Mouse (Mus musculus) liver, embryonic 15.5 days (tissue): ENCODE data around the gene Wdr91. TPM values are rescaled to one million over a fixed set of nuclear protein-coding genes. Genes with fewer than 3 reads are reported as not detected.

Experiments used
- ATAC-seq: fragments of 200-750 bp; cut with Nextera tagmentation; 2 replicates; pipeline ENCODE4 v1.8.0; 2017; ENCODE audit warnings: moderate number of reproducible peaks, mild to moderate bottlenecking, moderate library complexity; ENCODE audit not compliant: insufficient read depth
- H3K27ac ChIP-seq: fragments of 300-500 bp; sonication (generic); replicated peaks from 2 replicates; pipeline ENCODE4 v1.5.1; 2015; ENCODE audit warnings: mild to moderate bottlenecking, inconsistent platforms
- H3K27me3 ChIP-seq: fragments of 300-500 bp; sonication (generic); 2 replicates; pipeline ENCODE4 v1.6.1; 2015; ENCODE audit warnings: mild to moderate bottlenecking, inconsistent platforms
- H3K36me3 ChIP-seq: fragments of 300-500 bp; sonication (generic); replicated peaks from 2 replicates; pipeline ENCODE4 v1.6.1; 2015; ENCODE audit warnings: moderate library complexity, mild to moderate bottlenecking, inconsistent platforms
- H3K4me1 ChIP-seq: fragments of 300-500 bp; sonication (generic); replicated peaks from 2 replicates; pipeline ENCODE4 v1.6.1; 2015; ENCODE audit warnings: inconsistent platforms
- H3K4me2 ChIP-seq: fragments of 300-500 bp; sonication (generic); 2 replicates; pipeline ENCODE4 v1.6.1; 2015; ENCODE audit warnings: moderate library complexity, mild to moderate bottlenecking, inconsistent platforms
- H3K4me3 ChIP-seq: fragments of 300-500 bp; sonication (generic); replicated peaks from 2 replicates; pipeline ENCODE4 v1.5.1; 2015; ENCODE audit warnings: mild to moderate bottlenecking, inconsistent platforms
- H3K9ac ChIP-seq: fragments of 300-500 bp; sonication (generic); 2 replicates; pipeline ENCODE4 v1.6.1; 2015; ENCODE audit warnings: moderate library complexity, mild to moderate bottlenecking, inconsistent platforms
- H3K9me3 ChIP-seq: fragments of 300-500 bp; sonication (generic); replicated peaks from 2 replicates; pipeline ENCODE4 v1.6.1; 2016; ENCODE audit warnings: inconsistent platforms
- WGBS: fragments of 180-500 bp; shearing (Covaris S2); methylation state at CpG from one replicate; pipeline ENCODE4 v1.1.7; 2015; ENCODE audit warnings: mixed read lengths; ENCODE audit not compliant: insufficient replicate concordance; 5-methylcytosine and 5-hydroxymethylcytosine counted together
- polyA plus RNA-seq: library from polyadenylated mRNA; unstranded; fragments of >200 nt; fragmentation: Nextera tagmentation; extraction: Ambion mirVana; gene quantifications from 2 replicates; pipeline ENCODE4 v1.2.1, GENCODE M21; 2015

Gene Wdr91
- polyA plus RNA-seq, 1 experiment from 2014 or later, result 10.2 TPM

DNA sequence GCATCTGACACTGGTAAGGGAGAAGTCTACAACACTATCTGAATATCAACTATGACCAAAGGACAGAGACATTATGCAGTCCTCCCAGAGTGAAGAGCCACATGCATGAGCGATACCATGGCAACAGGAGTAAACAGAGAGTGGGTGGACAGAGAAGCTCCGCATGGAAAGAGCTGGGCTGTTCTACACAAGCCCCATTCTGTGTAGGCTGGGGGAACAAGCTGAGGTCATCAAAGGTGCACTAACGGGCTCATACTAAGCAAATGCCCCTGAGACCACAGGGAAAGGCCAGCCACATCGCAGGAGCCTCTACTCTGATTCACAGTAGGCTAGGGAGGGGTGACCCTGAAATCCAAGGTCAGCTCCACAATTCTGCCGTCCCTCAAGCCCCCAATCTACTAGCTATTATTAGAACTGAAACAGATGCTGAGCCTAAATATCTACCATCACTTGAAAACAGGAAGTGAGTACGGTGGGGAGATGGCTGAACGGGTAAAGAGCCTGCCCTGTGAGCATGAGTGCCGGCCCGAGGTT, 8.7 kb downstream of the Wdr91 start:
- no peak for ATAC-seq
- WGBS, result 56% methylated on average over 9 of the region's 9 CpGs
- Histone ChIP-seq H3K9me3 (no peaks in the 10 kb centered on the region), H3K27me3 (no peaks in the 10 kb centered on the region), H3K9ac (no peak overlapping the region), H3K36me3 (peaks cover 97% of the 10 kb centered on the region), H3K27ac (no peak overlapping the region), H3K4me3 (no peak overlapping the region), H3K4me1 (peaks cover 46% of the 10 kb centered on the region), H3K4me2 (no peak overlapping the region)

DNA sequence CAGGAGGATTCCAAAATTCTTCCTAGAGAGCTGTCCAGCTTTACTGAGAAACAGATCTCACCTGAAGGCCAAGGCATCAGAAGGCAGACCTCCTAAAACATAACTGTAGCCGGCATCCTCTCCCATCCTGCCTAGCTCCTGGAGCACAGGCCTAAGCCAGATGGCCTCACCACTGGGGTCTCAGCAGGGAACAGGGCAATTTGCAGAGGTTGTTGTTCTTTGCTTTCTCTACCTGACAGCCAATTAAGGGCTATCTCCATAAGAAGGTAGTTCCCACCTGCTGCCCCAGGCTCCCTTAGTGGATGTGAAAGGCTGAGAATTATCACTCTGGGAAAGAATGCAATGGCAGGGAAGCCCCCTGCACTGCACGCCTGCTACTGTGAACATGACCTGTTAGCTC, 9.7 kb downstream of the Wdr91 start:
- no peak for ATAC-seq
- Histone ChIP-seq H3K4me2 (no peak overlapping the region), H3K36me3 (peaks cover 97% of the 10 kb centered on the region), H3K9ac (no peak overlapping the region), H3K27me3 (no peaks in the 10 kb centered on the region), H3K4me3 (no peak overlapping the region), H3K4me1 (peaks cover 36% of the 10 kb centered on the region), H3K27ac (no peak overlapping the region), H3K9me3 (no peaks in the 10 kb centered on the region)
- WGBS, result 82% methylated on average over 2 of the region's 2 CpGs

DNA sequence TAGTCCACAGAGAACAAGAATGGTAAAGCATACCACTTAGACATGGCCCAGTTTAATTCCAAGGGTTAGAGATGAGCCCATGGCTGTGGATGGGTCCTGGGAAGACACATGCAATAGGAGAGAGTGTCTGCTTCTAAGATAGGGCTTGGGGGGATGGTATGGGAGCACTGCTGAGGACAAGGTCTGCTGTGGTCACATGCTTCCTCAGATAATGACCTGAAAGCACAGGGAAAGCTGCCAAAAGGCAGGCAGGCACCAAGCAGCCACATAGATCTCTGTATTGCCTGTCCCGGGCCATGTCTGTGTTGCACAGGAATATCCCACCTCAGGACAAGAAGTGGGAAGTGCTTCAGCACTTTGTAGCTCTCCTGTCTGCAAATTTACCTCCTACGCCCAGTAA, 11.5 kb downstream of the Wdr91 start:
- H3K4me2 ChIP-seq, result no peak overlapping the region
- no peak overlapping the region for H3K4me3 ChIP-seq
- WGBS, result 40% methylated on average over 2 of the region's 2 CpGs
- H3K4me1 ChIP-seq, result peaks cover 34% of the 10 kb centered on the region
- no peaks in the 10 kb centered on the region for H3K27me3 ChIP-seq
- H3K27ac ChIP-seq, result no peak overlapping the region
- H3K9me3 ChIP-seq, result no peaks in the 10 kb centered on the region
- no peak overlapping the region for H3K9ac ChIP-seq
- ATAC-seq, result peak; percentile 41
- H3K36me3 ChIP-seq, result peaks cover 97% of the 10 kb centered on the region

DNA sequence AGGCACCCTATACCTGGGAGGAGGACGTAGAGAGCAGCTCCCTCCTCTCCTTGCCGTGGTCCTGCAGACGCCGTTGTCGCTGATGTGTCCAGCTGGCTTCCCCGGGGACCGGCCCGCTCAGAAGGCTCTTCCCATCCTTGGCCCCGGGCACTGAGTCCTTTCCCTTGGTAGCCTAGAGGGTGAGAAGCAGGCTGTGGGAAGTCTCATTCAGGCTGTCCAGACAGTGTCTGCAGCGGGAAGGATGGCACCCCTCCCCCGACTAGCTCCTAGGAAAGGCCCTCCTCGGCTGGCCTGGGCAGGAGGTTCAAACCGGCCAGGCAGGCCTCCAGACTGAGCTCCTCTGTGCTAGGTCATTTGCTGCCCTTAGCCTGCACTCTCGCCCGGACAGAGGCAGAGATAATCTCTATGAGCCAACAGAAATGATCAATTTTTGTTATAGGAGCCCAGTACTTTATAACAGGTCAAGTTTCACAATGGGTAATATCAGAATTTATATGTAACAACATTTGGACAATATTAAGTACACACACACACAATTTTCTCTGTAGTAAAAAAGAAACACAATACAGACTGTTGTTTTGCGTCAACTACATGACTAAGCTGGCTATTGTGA, 14.4 kb downstream of the Wdr91 start:
- Histone ChIP-seq H3K4me1 (peaks cover 11% of the 10 kb centered on the region), H3K27ac (no peak overlapping the region), H3K4me2 (no peak overlapping the region), H3K4me3 (no peak overlapping the region), H3K27me3 (no peaks in the 10 kb centered on the region), H3K9ac (no peak overlapping the region), H3K36me3 (peaks cover 94% of the 10 kb centered on the region), H3K9me3 (no peaks in the 10 kb centered on the region)
- 85% methylated on average over 16 of the region's 16 CpGs for WGBS
- ATAC-seq, result no peak

DNA sequence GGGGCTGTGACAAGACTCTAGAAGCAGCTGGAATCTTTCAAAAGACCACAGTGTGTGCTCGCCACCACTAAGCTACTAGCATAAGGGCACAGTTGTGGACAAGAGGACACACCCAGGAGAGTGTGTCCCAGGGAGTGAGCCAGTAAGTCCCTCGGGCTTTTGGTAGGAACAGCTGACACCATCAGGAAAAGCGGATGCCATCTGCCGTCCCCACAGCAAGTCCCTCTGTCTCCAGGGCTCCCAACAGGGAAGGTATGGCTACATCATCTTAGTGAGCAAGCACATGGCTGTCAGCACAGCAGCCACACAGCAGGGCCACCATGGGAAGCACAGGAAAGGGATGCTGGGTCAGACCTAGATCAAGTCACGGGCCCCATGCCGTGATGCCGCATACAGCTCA, 15.1 kb downstream of the Wdr91 start:
- Histone ChIP-seq H3K4me1 (peaks cover 11% of the 10 kb centered on the region), H3K36me3 (peaks cover 94% of the 10 kb centered on the region), H3K4me2 (no peak overlapping the region), H3K9ac (no peak overlapping the region), H3K27me3 (no peaks in the 10 kb centered on the region), H3K27ac (no peak overlapping the region), H3K4me3 (no peak overlapping the region), H3K9me3 (no peaks in the 10 kb centered on the region)
- no peak for ATAC-seq
- 83% methylated on average over 7 of the region's 7 CpGs for WGBS

DNA sequence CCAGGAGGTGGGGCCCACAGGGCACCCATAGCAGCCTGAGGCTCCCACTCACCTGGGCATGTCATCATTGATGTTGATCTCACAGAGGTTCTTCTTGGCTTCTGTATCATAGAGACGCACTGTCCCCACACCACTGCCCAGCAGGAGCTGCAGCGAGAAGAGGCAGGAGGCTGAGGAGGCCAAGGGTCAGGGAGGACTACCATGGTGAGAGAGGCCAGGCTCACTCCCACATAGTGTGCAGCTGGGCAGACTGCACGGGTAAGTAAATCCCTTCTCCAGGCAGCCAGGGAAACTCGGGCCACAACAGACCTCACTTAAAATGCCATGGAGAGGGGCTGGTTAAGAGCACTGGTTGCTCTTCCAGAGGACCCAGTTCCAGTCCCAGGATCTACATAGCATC, 21.5 kb downstream of the Wdr91 start:
- H3K4me3 ChIP-seq, result no peak overlapping the region
- H3K4me2 ChIP-seq, result no peak overlapping the region
- no peak overlapping the region for H3K9ac ChIP-seq
- WGBS, result 83% methylated on average over 4 of the region's 4 CpGs
- H3K36me3 ChIP-seq, result peaks cover 95% of the 10 kb centered on the region
- no peaks in the 10 kb centered on the region for H3K27me3 ChIP-seq
- H3K4me1 ChIP-seq, result no peaks in the 10 kb centered on the region
- ATAC-seq, result no peak
- H3K27ac ChIP-seq, result no peak overlapping the region
- H3K9me3 ChIP-seq, result no peaks in the 10 kb centered on the region

DNA sequence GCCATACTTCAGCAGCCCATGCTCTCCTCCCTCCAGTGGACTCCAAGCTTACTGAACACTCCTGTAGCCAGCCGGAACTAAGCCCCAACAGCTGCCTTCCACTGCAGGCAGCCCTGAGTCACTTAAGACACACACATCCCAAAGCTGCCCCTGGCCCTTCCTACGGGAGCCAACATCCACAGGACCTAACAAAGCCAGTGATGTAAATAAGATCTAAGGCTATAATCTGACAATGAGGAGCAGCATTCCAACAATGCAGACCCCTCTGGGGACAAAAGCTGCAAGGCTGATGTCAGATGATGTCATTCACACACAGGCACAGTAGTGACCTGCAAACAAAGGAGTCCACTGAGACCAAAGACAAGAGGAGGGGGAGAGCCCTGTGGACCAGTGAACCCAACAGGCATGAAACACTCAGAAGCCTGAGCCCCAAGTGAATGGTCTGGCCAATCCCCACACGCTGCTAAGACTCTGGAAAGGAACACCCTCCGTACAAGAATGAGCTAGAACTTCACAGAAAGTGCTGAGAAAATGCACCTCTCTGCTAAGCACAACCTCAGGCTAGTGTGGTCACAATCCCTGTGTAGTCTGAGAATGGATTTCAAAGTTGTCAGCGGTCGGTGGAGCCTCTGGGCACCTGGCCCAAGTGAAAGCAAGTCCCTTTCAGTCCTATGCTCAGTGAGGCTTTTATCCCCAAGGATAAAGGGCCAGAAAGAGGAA, 23.4 kb downstream of the Wdr91 start:
- Histone ChIP-seq H3K4me1 (no peaks in the 10 kb centered on the region), H3K9me3 (no peaks in the 10 kb centered on the region), H3K4me3 (no peak overlapping the region), H3K36me3 (peaks cover 97% of the 10 kb centered on the region), H3K4me2 (no peak overlapping the region), H3K27ac (no peak overlapping the region), H3K9ac (no peak overlapping the region), H3K27me3 (no peaks in the 10 kb centered on the region)
- no peak for ATAC-seq
- WGBS, result 83% methylated on average over 6 of the region's 6 CpGs

DNA sequence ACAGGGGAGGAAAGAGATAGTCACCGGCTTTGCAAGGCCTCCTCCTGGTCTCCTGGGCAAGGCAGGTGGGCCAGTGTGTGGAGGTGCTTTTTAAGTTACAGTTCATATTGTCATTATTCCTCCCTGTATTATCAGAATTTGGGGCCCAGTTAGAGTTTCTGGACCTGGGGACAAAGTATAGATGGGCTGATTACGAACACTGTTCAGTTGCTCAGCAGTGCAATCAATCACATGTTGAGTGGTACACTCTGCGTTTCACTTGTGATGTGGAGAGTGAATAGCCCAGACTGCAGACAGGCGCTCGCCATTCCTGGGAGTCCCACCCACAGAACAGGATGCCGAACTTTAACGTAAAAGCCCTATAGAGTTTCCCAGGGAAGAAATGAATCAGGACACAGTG, 26.0 kb downstream of the Wdr91 start:
- WGBS, result 88% methylated on average over 7 of the region's 7 CpGs
- ATAC-seq, result no peak
- no peak overlapping the region for H3K4me3 ChIP-seq
- H3K9me3 ChIP-seq, result no peaks in the 10 kb centered on the region
- no peak overlapping the region for H3K4me2 ChIP-seq
- no peak overlapping the region for H3K9ac ChIP-seq
- H3K27ac ChIP-seq, result no peak overlapping the region
- 0 out of 2 replicates have a peak, but pooled peaks cover 3% of the 10 kb centered on the region for H3K4me1 ChIP-seq
- H3K36me3 ChIP-seq, result peaks cover 97% of the 10 kb centered on the region
- no peaks in the 10 kb centered on the region for H3K27me3 ChIP-seq

DNA sequence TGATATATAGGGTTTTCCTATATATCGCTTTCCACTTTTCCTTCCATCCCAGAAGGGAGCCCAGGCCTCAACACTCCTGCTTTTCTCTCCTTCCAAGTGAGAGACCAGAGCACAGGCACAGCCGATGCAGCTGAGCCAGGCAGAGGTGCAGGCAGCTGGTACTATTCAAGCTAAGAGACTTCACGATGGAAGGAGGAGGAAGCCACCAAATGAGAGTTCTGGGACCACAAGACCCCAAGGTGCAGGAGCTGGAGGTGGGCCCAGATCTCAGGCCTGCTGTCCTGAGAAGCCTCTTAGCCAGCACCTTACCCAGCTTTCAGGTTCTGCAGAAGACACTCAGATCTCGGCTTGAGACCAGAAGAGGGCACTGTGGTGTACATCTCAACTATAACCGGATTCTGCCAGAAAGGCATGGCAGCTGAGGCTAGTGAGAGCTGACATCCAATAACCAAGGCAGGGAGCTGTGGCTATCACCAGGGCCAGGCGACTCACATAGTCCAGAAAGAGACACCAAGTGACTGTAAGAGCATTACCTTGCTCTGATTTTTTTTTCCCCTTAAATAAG, 30.7 kb downstream of the Wdr91 start:
- Histone ChIP-seq H3K4me2 (no peak overlapping the region), H3K4me1 (peaks cover 41% of the 10 kb centered on the region), H3K9ac (no peak overlapping the region), H3K27me3 (no peaks in the 10 kb centered on the region), H3K36me3 (peaks cover 61% of the 10 kb centered on the region), H3K27ac (no peak overlapping the region), H3K4me3 (no peak overlapping the region), H3K9me3 (no peaks in the 10 kb centered on the region)
- ATAC-seq, result no peak
- 65% methylated on average over 6 of the region's 6 CpGs for WGBS

DNA sequence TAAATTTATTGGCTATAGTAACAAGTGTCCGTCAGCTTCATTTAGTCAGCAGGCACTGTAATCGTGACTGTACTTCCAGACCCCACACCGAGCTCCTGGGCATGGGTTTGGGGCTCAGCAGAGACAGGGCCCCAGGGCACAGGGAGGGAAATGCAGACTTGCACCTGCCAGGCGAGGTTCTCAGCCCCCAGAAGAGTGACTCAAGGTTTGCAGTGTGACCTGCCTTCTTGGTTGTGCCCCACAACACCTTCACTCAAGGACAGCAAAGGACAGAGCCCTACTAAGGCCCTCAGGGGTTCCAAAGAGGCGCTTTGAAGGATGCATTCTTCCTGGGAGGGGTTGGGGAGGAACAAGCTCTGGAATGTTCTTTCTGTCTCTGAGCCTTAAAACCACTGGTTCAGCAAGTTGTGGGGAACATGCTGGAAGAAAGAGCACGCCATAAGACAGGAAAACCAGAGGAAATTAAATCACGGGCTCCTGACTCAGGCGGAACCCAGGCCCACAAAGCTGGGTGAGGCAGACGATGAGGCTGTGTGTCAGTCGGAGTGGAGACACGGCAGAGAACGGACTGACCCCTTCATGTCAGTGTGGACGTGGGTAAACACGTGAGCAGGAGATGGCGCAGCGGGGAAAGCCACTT, 31.5 kb downstream of the Wdr91 start:
- H3K27ac ChIP-seq, result no peak overlapping the region
- H3K9me3 ChIP-seq, result no peaks in the 10 kb centered on the region
- H3K4me3 ChIP-seq, result no peak overlapping the region
- H3K9ac ChIP-seq, result no peak overlapping the region
- no peak overlapping the region for H3K4me2 ChIP-seq
- peaks cover 49% of the 10 kb centered on the region for H3K4me1 ChIP-seq
- peaks cover 53% of the 10 kb centered on the region for H3K36me3 ChIP-seq
- no peak for ATAC-seq
- no peaks in the 10 kb centered on the region for H3K27me3 ChIP-seq
- 84% methylated on average over 16 of the region's 16 CpGs for WGBS
